Mouse (Mus musculus) CH12.LX (cell line): ENCODE measurements around the gene Suds3.

ENCODE experiments used
- CHD2 ChIP-seq: IDR thresholded peaks from 2 replicates; pipeline ENCODE4 v1.6.1; 2011; ENCODE audit warnings: low read length, improper control_type of control experiment
- CTCF ChIP-seq, 2 experiments: IDR thresholded peaks in 1 of 2; conservative IDR thresholded peaks in 1 of 2; 2 replicates each; pipeline ENCODE4 v1.5.1; 2011 to 2012; ENCODE audit warnings: low read depth in 2 of 2, low read length in 2 of 2, improper control_type of control experiment in 1 of 2, inconsistent platforms in 1 of 2, mild to moderate bottlenecking in 1 of 2, moderate library complexity in 1 of 2
- POLR2A ChIP-seq: IDR thresholded peaks from 2 replicates; pipeline ENCODE4 v1.6.1; 2011; ENCODE audit warnings: low read depth, mild to moderate bottlenecking, improper control_type of control experiment, low read length
- TCF12 ChIP-seq: IDR thresholded peaks from 2 replicates; pipeline ENCODE4 v1.6.1; 2014; ENCODE audit warnings: low read depth, mild to moderate bottlenecking, inconsistent platforms, low read length, improper control_type of control experiment
- ZC3H11A ChIP-seq: IDR thresholded peaks from 2 replicates; pipeline ENCODE4 v1.6.1; 2012; ENCODE audit warnings: low read depth, mild to moderate bottlenecking, inconsistent platforms, low read length, improper control_type of control experiment

GRCm38 (mm10) chr5:117164516-117164915, 48.6 kb upstream of the Suds3 start:
- TF ChIP-seq CTCF (conservative IDR thresholded peaks at IDR 0.05 in 1 of 2, IDR thresholded peaks at IDR 0.05 in 1 of 2; ENCODE audit: low read depth in 2 of 2, low read length in 2 of 2) (no peak), ZC3H11A (no peak), POLR2A (no peak), CHD2 (no peak), TCF12 (no peak)
